Mouse (Mus musculus) lung, adult 10 weeks (tissue): ENCODE data around the gene Ushbp1. TPM values are rescaled to one million over a fixed set of nuclear protein-coding genes. Genes with fewer than 3 reads are reported as not detected.

Experiments
- polyA plus RNA-seq: library from polyadenylated mRNA; stranded (reverse); fragments of 350-450 nt; fragmentation: Illumina TruSeq; extraction: RNeasy Lipid Tissue Mini Kit (QIAGEN cat#74804); gene quantifications from one replicate; pipeline ENCODE4 v1.2.3, GENCODE M21; 2014; ENCODE audit warnings: low read depth, low replicate concordance; ENCODE audit not compliant: insufficient read depth

Ushbp1 gene
- polyA plus RNA-seq: 49.5 TPM

DNA sequence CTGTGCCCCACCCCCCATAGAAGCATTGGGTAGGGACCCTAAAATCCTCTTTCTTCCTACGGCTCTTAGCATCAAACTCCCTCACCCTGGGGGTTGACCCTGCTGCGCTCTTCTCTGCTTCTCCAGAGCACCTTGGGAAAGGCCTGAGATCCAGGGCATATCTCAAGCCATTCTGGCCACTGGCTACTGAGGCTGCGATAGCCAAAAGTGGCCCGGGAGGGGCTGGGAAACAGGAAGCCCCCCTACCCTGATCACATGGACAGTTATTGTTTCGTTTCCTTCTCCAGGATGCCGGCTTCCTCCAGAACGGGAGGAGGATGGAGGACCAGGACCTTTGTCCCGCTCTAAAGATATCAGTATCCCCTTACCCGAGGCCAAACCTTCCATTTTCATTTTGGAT, at the start of gene Ushbp1:
TSS of gene Ushbp1 (minus strand) at position 174 of the 400 bp plus-strand sequence.

DNA sequence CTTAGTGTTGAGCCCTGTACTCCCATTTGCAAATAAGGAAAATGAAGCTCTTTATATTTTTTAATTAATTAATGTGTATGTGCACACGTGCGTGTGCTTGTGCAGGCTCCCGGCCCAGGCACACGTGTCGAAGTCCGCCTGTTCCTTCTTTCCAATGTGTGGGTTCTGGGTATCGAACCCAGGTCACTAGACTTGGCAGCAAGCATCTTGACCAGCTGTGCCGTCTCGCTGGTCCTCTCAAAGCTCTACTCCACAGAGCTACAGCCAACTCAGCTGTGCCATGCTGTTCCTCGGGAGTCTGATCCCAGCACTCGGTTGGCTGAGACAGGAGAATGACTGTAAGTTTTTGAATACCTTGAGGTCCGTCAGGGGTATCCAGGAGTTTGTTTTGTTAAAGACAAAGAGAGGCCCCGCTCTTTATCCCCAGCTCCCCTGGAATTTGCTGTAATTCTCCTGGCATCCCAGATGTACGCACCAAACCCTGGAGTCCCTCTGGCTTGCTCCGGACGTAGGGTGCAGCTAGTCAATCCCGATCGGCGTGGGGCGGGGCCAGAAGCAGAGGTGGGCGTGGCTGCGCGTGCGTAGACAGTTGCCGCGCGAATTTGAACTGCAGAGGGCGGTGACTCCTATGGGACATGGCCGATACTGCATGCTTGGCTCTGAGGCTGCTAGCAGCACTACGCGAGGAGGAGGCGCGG, 9.9 kb upstream of the Ushbp1 start, which contains the start of gene Ankle1:
TSS of gene Ankle1 (plus strand) at position 610 of the 698 bp plus-strand sequence.

DNA sequence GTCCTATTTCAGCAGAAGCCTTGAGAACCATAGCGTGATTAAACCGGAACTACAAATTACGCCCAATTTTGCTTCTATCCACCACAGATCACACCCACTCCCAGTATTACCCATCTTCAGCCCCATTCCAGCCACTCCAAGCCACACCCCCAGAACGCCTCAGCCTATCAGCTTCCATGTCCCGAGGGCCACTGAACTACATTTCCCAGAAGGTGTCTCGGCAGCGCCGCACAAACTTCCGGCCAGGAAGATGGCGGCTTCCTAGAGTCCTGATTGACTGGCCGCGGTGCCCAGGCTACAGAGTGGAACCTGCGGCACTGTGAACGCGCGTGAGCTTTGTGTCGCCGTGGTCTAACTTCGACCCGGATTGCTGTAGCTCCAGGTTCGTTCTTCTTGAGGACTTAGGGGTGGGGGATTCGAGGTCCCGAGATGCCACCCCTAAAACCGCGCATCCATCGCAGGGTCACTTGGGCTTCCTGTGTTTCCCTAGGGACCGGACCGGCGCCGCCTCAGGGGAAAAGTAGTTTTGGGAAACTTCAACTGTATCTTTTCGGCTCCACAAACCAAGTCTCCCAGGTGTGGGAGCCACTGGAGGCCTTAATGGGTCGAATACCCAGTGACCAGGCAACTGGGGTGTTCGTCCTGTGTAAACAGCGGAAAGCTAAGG, 1.2 kb upstream of the Ushbp1 start, which contains the start of gene Babam1:
TSS of gene Babam1 (plus strand) at position 223 of the 667 bp plus-strand sequence.

DNA sequence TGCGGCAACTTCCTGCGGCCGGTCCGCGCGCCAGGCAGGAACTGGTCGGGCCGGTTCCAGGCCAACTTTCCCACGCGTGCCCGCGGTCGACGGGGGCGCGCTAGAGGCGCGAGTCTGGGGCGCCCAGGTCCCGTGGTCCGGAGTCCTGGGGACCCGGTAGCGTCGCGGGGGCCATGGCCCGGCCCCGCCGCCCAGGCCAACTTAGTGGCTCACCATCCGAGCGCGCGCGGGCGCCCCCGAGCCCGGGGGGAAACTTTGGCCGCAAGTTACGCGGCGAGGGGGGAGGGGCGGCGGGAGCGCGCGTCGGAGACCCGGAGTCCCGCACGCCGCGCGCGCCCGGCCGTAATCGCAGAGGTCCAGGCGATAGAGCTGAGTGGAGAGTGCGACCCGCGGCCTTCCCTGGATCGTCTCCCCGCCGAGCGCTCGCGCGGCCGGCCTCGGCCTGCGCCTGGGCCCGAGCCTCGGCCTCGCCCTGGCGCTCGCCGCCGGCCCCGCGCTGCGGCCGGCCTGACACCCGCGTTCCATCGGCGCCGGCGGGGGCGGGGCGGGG, 14.1 kb downstream of the Ushbp1 start, which contains the start of gene Nr2f6:
TSS of gene Nr2f6 (minus strand) at position 540 of the 550 bp plus-strand sequence.

DNA sequence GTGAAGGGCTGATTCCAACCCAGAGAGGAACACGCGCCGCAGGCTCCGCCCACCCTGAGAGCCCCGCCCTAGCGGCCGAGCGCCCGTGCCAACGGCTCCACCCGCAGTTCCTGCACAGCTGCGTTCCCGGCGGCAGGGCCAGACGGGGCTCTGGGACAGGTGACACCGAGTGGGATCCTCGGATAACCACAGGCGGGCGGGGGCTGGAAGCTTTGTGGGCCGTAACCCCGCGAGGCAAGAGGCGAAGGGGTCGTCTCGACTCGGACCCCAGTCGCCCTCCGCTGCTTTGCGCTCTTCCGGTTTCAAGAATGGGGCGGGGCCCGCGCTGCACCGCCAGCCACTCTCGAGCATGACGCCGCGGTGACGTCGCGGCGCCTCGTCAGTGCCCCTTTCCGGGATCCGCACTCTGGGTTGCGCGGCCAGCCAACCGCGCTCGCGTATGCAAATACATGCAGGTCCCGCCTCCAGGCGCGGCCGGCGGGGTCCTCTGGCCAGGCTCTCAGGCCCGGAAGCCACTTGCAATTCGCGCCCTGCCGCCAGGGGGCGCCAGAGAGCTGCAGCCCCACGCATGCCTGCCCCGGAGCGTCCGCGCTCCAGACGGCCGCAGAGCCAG, 24.3 kb downstream of the Ushbp1 start, which contains the start of gene Ocel1:
TSS of gene Ocel1 (plus strand) at position 63 of the 613 bp plus-strand sequence.

DNA sequence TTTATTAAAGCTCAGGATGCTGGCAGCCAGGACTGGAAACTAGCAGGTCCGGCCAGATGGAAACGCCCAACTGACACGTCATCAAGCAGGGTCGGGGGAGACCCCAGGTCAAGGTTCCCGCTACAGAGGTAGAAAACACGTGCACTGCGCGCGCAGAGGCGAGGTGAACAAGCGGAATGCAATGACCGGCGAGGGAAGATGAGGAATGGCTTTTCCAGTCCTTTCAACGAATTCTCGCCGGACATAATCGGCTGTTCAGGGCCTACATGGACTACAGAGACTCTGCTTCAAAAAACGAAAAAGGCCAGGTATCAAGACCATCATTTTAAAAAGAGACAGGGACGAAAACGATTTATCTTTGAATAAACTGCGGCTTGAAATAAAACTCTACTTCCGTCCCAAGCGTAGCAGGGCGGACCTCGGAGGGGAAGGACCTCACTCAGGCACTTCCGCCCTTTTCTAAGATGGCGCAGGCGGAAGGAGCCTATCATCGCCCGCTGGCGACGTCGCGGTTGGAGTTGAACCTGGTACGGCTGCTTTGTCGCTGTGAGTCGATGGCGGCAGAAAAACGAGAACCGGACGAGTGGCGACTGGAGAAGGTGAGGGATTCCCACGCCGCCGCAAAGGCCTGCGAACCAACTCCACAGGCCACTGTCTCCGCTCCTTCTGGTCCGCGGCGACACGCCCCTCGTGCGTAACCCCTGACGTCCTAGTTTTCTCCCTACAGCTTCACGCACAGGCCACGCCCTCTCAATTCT, 28.7 kb downstream of the Ushbp1 start, which contains the start of gene Use1:
TSS of gene Use1 (plus strand) at position 78 of the 758 bp plus-strand sequence.

Other genes starting within 250 kb of the Ushbp1 start
- 19.5 TPM for gene Myo9b, start 123.1 kb downstream of the Ushbp1 start, polyA plus RNA-seq
- gene Haus8, start 122.9 kb downstream of the Ushbp1 start, polyA plus RNA-seq: 14.8 TPM
- gene Use1, start 29.0 kb downstream of the Ushbp1 start, polyA plus RNA-seq: 199 TPM
- 8.3 TPM for gene Ocel1, start 24.5 kb downstream of the Ushbp1 start, polyA plus RNA-seq
- 33.0 TPM for gene Nr2f6, start 13.8 kb downstream of the Ushbp1 start, polyA plus RNA-seq
- 65.2 TPM for gene Babam1, start 1.1 kb upstream of the Ushbp1 start, polyA plus RNA-seq
- gene Ankle1, start 10.2 kb upstream of the Ushbp1 start, polyA plus RNA-seq: not detected
- gene Abhd8, start 67.9 kb upstream of the Ushbp1 start, polyA plus RNA-seq: 16.1 TPM
- gene Mrpl34, start 69.2 kb upstream of the Ushbp1 start, polyA plus RNA-seq: 65.5 TPM
- 33.9 TPM for gene Dda1, start 73.4 kb upstream of the Ushbp1 start, polyA plus RNA-seq
- gene Ano8, start 90.2 kb upstream of the Ushbp1 start, polyA plus RNA-seq: 4.6 TPM
- gene Gtpbp3, start 92.3 kb upstream of the Ushbp1 start, polyA plus RNA-seq: 10.1 TPM
- gene Plvap, start 116.0 kb upstream of the Ushbp1 start, polyA plus RNA-seq: 350 TPM
- gene Ccdc194, start 129.9 kb upstream of the Ushbp1 start, polyA plus RNA-seq: not detected
- 272 TPM for gene Bst2, start 141.7 kb upstream of the Ushbp1 start, polyA plus RNA-seq
- 65.4 TPM for gene Mvb12a, start 147.1 kb upstream of the Ushbp1 start, polyA plus RNA-seq
- 12.2 TPM for gene Tmem221, start 163.1 kb upstream of the Ushbp1 start, polyA plus RNA-seq
- not detected for gene Nxnl1, start 170.8 kb upstream of the Ushbp1 start, polyA plus RNA-seq
- 21.0 TPM for gene Slc27a1, start 173.1 kb upstream of the Ushbp1 start, polyA plus RNA-seq
- gene Pgls, start 196.4 kb upstream of the Ushbp1 start, polyA plus RNA-seq: 79.5 TPM
- gene Fam129c, start 201.8 kb upstream of the Ushbp1 start, polyA plus RNA-seq: 3.3 TPM
- 51.7 TPM for gene Colgalt1, start 215.2 kb upstream of the Ushbp1 start, polyA plus RNA-seq